Comparison of ENCODE assay signal across 13 mouse cellular contexts in genomic region chr6:143324636-143325035, GRCm38 (mm10).
A peak's percentile ranks its signal among the peaks of the same experiment; 100 is the strongest.
DNase-seq lines count a peak whose midpoint lies in the region; ATAC-seq and TF ChIP-seq lines count a peak whose summit lies in the region.
"Had no signal": no experiment of that assay in that cellular context is flagged by ENCODE, and none has a peak within 500 bp of the region (broad histone marks: within the 10 kb centered on the region; RNA-seq: fewer than 3 reads in every experiment).

No protein-coding gene starts in this region.

- no peaks in the 10 kb centered on the region for H3K36me3 ChIP-seq in heart, embryonic 12.5 days
- H3K36me3 ChIP-seq in heart, adult 2 months (ENCODE audit: control insufficient read depth, insufficient read depth, low read length), result no peaks in the 10 kb centered on the region
- no peaks in the 10 kb centered on the region for H3K36me3 ChIP-seq in forebrain, embryonic 15.5 days
- H3K36me3 ChIP-seq in midbrain, embryonic 11.5 days (ENCODE audit: control insufficient read depth, insufficient read depth, low read length), result no peaks in the 10 kb centered on the region
- H3K36me3 ChIP-seq in intestine, embryonic 15.5 days, result no peaks in the 10 kb centered on the region
- H3K36me3 ChIP-seq: embryonic facial prominence, embryonic 13.5 days; liver, embryonic 13.5 days; neural tube, embryonic 13.5 days had no signal

- no peak for TF ChIP-seq POLR2A in heart, adult 2 months (IDR thresholded peaks at IDR 0.05; ENCODE audit: insufficient read depth, low read depth, low read length)

- H3K27ac ChIP-seq in heart, embryonic 12.5 days (ENCODE audit: poor library complexity, severe bottlenecking), result no peak overlapping the region
- H3K27ac ChIP-seq in heart, adult 2 months, result no peak overlapping the region
- no peak overlapping the region for H3K27ac ChIP-seq in forebrain, embryonic 15.5 days (replicated peaks)
- no peak overlapping the region for H3K27ac ChIP-seq in midbrain, embryonic 11.5 days (ENCODE audit: low read depth, low read length)
- no peak overlapping the region for H3K27ac ChIP-seq in intestine, embryonic 15.5 days
- H3K27ac ChIP-seq: embryonic facial prominence, embryonic 13.5 days; liver, embryonic 13.5 days; neural tube, embryonic 13.5 days had no signal

- ATAC-seq in heart, embryonic 12.5 days (ENCODE audit: insufficient number of reproducible peaks, low FRiP score), result peak; percentile 61
- ATAC-seq in forebrain, embryonic 15.5 days (replicated peaks), result 0 out of 2 replicates have a peak, but pooled peaks have one; percentile 6
- peak; percentile 78 for ATAC-seq in midbrain, embryonic 11.5 days (ENCODE audit: low FRiP score)
- ATAC-seq in intestine, embryonic 15.5 days, result no peak

- 8% methylated on average over 8 of the region's 8 CpGs for WGBS in heart, embryonic 12.5 days
- WGBS in heart, adult 2 months, result 30% methylated on average over 8 of the region's 8 CpGs
- 7% methylated on average over 8 of the region's 8 CpGs for WGBS in forebrain, embryonic 15.5 days
- WGBS in midbrain, embryonic 11.5 days, result 10% methylated on average over 8 of the region's 8 CpGs
- 25% methylated on average over 8 of the region's 8 CpGs for WGBS in intestine, embryonic 15.5 days

- no peak overlapping the region for H3K4me3 ChIP-seq in heart, embryonic 12.5 days
- no peak overlapping the region for H3K4me3 ChIP-seq in heart, adult 2 months
- H3K4me3 ChIP-seq in forebrain, embryonic 15.5 days, result no peak overlapping the region
- no peak overlapping the region for H3K4me3 ChIP-seq in midbrain, embryonic 11.5 days (ENCODE audit: low read depth, low read length)
- H3K4me3 ChIP-seq in intestine, embryonic 15.5 days (replicated peaks), result no peak overlapping the region
- H3K4me3 ChIP-seq: embryonic facial prominence, embryonic 13.5 days; liver, embryonic 13.5 days; neural tube, embryonic 13.5 days had no signal

- no peaks in the 10 kb centered on the region for H3K9me3 ChIP-seq in heart, embryonic 12.5 days (replicated peaks)
- H3K9me3 ChIP-seq in forebrain, embryonic 15.5 days, result no peaks in the 10 kb centered on the region
- no peaks in the 10 kb centered on the region for H3K9me3 ChIP-seq in midbrain, embryonic 11.5 days (ENCODE audit: control insufficient read depth, low read length)
- H3K9me3 ChIP-seq in intestine, embryonic 15.5 days, result no peaks in the 10 kb centered on the region
- H3K9me3 ChIP-seq: embryonic facial prominence, embryonic 13.5 days; neural tube, embryonic 13.5 days had no signal

- H3K4me2 ChIP-seq in heart, embryonic 12.5 days, result peak overlapping the region; percentile 14; the same call in 1 of the 2 replicates
- H3K4me2 ChIP-seq in forebrain, embryonic 15.5 days (replicated peaks), result no peak overlapping the region
- H3K4me2 ChIP-seq in midbrain, embryonic 11.5 days, result no peak overlapping the region
- H3K4me2 ChIP-seq in intestine, embryonic 15.5 days (replicated peaks), result no peak overlapping the region
- H3K4me2 ChIP-seq: embryonic facial prominence, embryonic 13.5 days; liver, embryonic 13.5 days; neural tube, embryonic 13.5 days had no signal

- peaks cover 10% of the 10 kb centered on the region for H3K4me1 ChIP-seq in heart, embryonic 12.5 days (replicated peaks)
- no peaks in the 10 kb centered on the region for H3K4me1 ChIP-seq in heart, adult 2 months (ENCODE audit: control insufficient read depth, insufficient read depth, low read length)
- H3K4me1 ChIP-seq in forebrain, embryonic 15.5 days, result peaks cover 11% of the 10 kb centered on the region
- no peaks in the 10 kb centered on the region for H3K4me1 ChIP-seq in midbrain, embryonic 11.5 days (ENCODE audit: control insufficient read depth, insufficient read depth, low read length)
- H3K4me1 ChIP-seq in intestine, embryonic 15.5 days (replicated peaks), result peaks cover 3% of the 10 kb centered on the region; the same call in 1 of the 2 replicates
- H3K4me1 ChIP-seq: liver, embryonic 13.5 days had no signal

- no peaks in the 10 kb centered on the region for H3K79me2 ChIP-seq in heart, adult 2 months (replicated peaks; ENCODE audit: control insufficient read depth, insufficient read depth, low read length)

- no peak for TF ChIP-seq EP300 in heart, adult 2 months (IDR thresholded peaks at IDR 0.05; ENCODE audit: insufficient read depth, low read depth, low read length)

- no peak overlapping the region for H3K9ac ChIP-seq in heart, embryonic 12.5 days
- H3K9ac ChIP-seq in heart, adult 2 months (ENCODE audit: low read depth, low read length), result no peak overlapping the region
- no peak overlapping the region for H3K9ac ChIP-seq in forebrain, embryonic 15.5 days (replicated peaks)
- no peak overlapping the region for H3K9ac ChIP-seq in midbrain, embryonic 11.5 days (ENCODE audit: low read length)
- no peak overlapping the region for H3K9ac ChIP-seq in intestine, embryonic 15.5 days
- H3K9ac ChIP-seq: embryonic facial prominence, embryonic 13.5 days; liver, embryonic 13.5 days; neural tube, embryonic 13.5 days had no signal

- H3K27me3 ChIP-seq in heart, embryonic 12.5 days (replicated peaks), result no peaks in the 10 kb centered on the region
- no peaks in the 10 kb centered on the region for H3K27me3 ChIP-seq in heart, adult 2 months (ENCODE audit: control insufficient read depth, insufficient read depth, low read length)
- H3K27me3 ChIP-seq in forebrain, embryonic 15.5 days, result no peaks in the 10 kb centered on the region
- no peaks in the 10 kb centered on the region for H3K27me3 ChIP-seq in midbrain, embryonic 11.5 days (ENCODE audit: control insufficient read depth, insufficient read depth, low read length)
- H3K27me3 ChIP-seq in intestine, embryonic 15.5 days (replicated peaks), result no peaks in the 10 kb centered on the region
- H3K27me3 ChIP-seq: liver, embryonic 13.5 days had no signal

- intact Hi-C loops in heart, adult 2 months (cut with DNase I), result no loop called here

- TF ChIP-seq CTCF in heart, adult 2 months (IDR thresholded peaks at IDR 0.05), result no peak

- DNase-seq in heart, adult 2 months, result no peak
- DNase-seq in midbrain, embryonic 11.5 days (ENCODE audit: low spot score, missing footprints), result no peak
- DNase-seq in retina, postnatal 1 day, result peak; percentile 52
- no peak for DNase-seq in c-Kit-positive CD71-positive TER-119-positive erythroid progenitor cells, embryonic 14.5 days (ENCODE audit: low spot score)
- DNase-seq in frontal cortex, postnatal 25 days (ENCODE audit: low spot score in 2 of 2), result no peak
- DNase-seq: gastrocnemius, postnatal 10 days; liver, embryonic 13.5 days; lung, postnatal 4 days had no signal
